Mouse (Mus musculus) right cerebral cortex, adult 18-20 months (tissue): ENCODE results near the gene Adra1d.
A peak's percentile ranks its signal among the peaks of the same experiment; 100 is the strongest.

Experiments
- DNase-seq: peaks from one replicate; pipeline ENCODE4 v3.0.0; 2022; ENCODE audit warnings: mixed read lengths

Gene Adra1d

DNA sequence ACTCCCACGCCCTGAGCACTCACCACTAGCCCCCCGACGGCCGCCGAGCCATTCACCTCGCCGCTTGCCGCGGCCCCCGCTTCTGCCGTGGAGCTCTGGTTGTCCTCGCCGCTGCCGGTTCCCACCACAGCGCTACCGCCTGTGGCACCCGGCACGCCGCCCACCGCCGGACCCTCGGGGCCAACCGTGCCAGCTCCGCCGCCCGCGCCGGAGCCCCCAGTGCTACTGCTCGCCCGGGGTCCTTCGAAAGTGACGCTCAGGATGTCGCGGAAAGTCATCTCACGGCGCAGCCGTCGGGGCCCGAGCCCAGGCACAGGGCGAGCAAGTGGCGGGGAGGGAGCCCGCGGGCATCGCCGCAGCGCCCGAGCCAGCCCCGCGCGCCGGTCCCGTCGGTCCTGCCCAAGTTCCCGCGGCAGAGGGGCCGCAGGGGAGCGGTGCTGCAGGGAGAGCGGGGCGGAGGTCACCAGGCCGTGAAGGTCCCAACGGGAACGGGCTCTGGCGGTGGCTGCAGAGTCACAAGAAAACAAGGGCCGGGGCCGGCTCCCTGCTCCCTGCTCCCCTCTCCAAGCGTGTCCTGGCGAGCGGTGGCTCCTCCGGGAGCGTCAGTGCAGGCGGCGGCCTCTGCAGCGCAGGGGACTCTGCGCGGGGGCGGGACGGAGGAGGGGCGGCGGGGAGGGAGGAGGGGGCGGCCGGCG, at the start of gene Adra1d:
TSS of gene Adra1d (minus strand) at position 393 of the 695 bp plus-strand sequence.
- no peak for DNase-seq

DNA sequence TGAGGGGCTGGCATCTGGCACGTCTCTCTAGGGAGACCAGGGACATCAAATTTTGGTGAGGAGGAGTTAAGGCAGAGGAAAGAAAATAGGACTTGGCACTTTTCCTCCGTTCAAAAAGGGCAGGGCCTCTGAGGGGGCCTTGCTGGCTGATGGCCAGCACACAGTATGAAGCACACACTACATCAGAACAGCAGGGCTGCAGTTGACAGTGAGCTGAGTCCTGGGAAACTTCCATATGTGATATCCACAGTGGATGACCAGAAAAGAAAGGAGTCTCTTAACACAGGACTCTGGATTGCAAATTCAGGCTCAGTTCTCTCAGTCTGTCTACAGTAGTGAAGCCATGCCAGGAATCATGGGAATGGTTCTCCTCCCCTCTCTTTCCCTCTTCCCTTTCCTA, 39.8 kb upstream of the Adra1d start:
- no peak for DNase-seq

DNA sequence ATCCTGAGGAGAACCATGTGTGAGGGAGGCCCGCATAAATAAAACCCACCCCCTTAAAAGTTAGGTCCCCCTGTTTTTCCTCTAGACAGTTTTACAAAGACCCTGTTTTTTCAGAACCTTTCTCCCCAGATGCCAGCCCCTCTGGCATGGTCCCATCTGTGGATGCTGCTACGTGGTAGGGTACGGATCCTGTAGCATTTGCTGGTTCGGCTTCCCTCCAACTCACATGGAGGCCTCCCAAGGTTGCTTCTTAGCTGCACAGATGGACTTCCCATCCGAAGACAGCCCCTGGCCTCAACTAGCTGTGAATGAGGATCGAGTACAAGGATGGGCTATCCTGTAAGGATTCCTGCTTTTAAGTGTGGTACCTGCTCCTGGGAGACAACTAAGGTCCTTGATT, 32.8 kb upstream of the Adra1d start:
- DNase-seq: no peak

DNA sequence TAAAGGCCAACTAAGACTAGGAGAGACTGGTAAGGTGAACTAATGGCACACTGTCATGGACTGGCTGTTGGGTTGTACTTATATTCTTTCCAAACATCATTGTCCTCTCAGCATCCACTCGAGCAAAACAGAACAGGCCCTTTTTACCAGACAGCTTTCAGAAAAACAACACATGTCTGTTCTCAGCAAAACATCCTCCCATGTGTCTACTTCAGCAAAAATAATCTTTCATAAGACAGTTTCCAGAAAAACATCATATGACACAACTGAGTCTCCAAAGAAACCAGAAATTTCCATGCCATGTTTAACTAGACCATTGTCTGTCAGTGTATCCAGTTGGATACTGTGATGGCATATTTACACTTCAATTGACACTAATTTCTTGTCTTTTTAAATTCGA, 25.4 kb upstream of the Adra1d start:
- DNase-seq: no peak

DNA sequence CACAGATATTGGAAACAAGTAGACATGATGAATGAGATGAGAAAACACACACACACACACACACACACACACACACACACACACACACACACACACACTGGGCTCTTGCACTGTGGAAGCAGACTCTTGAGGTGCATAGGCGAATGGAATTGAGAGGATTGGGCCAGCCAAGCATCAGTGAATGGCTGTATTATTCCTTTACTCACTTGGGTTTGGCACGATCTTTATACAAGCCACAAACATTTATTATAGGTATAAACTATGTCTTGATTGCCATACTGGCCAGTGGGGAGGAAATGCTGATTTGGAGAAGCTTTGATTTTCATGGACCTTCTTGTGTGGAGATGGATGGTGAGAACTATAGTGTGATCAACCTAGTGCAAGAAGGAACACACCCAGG, 19.4 kb upstream of the Adra1d start:
- no peak for DNase-seq

DNA sequence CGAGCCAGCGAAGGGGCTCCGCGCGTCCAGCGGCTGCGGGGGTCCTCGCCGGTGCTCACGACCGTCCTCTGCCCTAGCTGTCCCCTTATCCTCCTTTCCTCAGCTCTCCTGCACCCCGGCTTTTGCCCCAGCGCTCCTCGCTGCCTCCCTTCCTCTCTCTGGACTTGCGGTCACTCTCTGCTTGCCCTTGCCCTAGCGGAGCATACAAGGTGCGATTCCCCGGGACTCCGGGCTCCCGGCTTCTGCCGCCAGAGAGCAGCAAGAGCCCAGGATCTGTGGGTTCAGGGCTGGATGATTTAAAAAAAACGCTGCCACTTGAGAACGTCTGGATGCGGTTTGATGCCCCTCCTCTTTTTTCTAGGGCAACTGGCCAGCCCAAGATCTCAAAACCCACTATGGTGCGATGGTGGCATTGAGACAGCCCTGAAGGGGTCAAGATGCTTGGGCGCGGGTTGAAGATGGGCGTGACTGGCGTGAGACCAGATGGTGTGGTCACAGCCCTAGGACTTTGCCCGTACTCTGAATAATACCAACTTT, 571 bp upstream of the Adra1d start:
- DNase-seq: peak; percentile 77

- DNase-seq: no peak
Observed at GRCm38 (mm10) chr2:131561344-131561870, 676 bp downstream of the Adra1d start.

- DNase-seq: no peak
Observed at GRCm38 (mm10) chr2:131560205-131560919, 1.7 kb downstream of the Adra1d start.

DNA sequence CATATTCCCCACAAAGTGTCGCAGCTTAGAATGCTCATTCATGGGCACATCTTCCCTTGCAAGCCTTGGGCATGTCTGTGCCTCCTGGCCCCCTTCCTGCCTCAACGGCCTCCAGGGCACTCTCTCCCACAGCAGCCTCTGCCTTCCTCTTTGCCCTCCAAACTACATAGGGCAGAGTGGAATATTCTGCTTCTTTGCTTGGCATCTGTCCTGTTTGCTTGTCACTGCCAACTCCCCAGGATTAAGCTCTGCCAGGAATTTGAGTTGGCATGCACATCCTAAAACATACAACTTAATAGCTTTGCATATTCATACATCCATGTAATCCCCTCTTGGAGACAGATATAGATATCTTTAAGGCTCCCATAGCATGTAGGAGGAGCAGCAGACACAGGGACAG, 4.2 kb downstream of the Adra1d start:
- DNase-seq: no peak

DNA sequence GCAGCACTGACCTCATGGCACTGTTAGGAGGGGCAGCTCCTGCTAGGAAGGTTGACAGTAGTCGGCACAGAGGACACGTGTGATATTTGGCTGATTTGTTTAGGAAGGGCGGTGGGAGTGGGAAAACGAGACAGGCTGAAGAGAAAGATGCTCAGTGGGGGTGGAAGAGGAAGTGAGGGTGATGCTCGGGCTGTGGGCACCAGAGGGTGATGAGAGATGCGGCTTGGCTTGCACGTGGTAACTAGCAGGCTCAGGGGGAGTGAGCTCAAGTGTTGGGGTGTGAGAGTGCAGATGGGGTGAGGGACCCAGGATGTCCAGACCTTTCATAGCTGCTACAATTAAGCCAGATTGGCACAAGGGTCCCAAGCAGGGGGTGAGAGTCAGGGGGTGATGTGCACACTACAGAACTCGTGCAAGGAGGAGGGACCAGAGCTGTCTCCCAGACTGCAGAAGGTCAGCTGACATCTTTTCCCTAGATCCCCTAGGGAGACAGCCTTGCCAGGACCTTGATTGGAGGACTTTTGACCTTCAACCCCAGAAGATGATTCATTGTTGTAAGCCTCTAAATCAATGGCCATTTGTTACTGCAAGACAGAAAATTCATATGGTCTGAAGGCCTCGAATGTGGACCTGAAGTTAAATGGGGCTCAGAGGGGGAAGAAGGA, 9.2 kb downstream of the Adra1d start:
- no peak for DNase-seq

GRCm38 (mm10) chr2:131551701-131552620, 10.1 kb downstream of the Adra1d start:
- DNase-seq: no peak

DNA sequence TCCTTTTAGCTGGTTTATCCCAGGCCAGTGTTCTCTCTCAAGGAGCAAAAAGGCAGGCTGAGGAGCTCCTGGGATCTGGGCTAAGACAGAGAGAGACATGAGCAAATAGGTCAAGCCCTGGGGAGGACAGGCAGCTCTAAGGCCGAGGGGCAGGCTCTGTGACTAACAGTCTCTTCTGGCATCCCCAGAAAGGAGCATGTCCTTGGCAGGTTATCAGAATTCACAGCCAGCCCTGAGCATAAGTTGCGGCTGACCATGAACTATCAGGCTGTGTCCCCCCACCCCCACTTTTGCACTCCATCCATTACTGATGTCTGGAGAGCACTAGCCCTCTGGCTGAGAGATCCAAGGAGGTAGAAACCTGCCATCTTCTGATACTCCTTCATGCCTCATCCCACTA, 11.2 kb downstream of the Adra1d start:
- DNase-seq: no peak

DNA sequence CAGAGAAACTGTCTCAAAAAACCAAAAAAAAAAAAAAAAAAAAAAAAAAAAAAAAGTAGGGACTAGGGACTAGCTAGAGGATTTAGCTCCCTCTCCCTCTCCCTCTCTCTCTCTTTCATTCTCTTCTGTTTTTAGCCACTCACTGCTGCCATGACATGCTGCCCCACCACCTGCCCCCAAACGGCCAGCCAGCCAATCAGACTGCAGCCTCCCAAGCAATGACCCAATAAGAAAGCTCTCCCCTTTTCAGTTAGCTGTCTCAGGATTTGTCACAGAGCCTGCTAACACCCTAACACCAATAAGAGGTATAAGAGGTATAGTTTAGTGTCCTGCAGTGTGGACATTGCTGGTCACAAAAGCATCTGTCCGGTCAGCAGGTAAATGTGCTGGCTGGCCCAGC, 11.6 kb downstream of the Adra1d start:
- no peak for DNase-seq

DNA sequence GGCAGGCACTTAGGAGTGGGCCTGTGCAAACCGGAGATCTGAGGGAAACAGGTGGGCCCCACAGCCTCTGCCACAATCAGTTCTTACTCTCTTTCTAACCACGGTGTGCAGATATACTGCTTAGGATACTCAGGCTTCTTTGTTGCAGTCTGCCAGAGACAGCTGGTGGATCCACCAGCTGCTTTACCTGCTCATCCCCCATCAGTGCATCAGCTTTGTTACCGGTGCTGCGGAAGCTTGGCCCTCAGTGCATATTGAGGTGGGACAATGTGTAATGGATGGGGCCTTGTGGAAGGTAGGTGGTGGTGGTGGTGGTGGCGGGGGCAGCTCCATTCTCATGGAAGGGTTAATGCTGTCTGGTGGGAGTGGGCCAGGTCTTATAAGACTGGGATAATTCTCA, 13.0 kb downstream of the Adra1d start:
- DNase-seq: no peak

DNA sequence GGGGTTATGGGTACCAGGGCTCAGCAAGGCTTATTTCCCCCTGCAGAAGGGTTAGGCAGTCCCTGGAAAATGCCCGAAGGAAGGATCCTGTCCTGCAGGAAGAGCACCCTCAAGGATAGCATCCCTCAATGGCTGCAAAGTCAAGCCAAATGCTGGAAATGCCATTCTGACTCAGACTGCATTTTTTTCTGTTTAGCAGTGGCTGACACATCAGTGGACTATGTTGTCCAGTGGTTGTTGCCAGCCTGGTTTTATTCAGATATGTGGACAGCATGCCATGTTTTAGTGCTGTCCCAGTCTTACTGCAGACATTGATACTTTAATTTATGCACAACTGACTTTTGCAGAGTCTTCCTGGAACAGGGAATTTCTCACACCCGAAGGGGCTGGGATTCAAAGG, 13.8 kb downstream of the Adra1d start:
- DNase-seq: no peak

DNA sequence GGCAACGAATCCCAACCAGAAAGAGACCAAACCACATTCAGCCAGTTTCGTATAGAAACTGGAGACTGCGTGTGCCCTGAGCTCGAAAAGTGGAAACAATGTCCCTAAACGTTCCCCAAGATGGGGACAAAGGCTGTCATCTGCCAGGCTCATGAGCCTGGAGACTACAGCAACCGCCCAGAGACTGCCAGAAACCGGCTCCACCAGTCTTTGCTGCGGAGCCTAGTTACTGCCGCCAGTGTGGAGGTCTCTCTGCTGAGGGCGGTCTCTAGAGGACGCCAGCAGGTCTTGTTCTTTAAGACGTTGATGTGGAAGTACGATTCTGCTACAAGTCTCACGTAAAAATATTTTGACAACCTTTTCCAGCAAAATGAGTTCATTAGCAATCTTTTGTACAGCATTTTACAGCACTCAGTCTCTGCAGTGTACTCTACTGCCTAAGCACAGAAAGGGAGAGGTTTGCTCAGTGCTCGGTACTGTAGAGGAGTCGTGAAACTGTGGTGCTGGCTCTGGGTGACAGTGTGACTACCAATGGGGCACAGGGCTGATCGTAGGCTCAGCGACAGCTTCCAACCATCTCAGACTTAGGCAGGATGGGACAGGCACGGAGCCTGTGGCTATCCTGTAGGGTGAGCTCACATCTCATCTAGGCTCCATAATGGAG, 15.2 kb downstream of the Adra1d start:
- DNase-seq: no peak

DNA sequence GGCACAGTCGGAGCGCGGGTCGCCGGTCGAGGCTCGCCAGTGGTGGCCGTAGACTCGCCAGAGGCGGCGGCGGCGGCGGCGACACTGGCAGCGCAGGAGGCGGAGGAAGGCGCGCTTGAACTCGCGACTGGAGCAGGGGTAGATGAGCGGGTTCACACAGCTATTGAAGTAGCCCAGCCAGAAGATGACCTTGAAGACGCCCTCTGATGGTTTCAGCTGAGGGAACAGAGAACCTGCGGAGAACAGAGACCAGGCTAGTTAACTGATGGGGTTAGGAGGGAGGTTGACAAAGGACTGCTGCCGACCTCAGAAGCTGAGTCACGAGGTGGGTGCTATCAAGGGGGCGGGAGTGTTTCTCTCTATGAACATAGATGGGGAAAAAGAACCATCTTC, 15.8 kb downstream of the Adra1d start:
- no peak for DNase-seq

DNA sequence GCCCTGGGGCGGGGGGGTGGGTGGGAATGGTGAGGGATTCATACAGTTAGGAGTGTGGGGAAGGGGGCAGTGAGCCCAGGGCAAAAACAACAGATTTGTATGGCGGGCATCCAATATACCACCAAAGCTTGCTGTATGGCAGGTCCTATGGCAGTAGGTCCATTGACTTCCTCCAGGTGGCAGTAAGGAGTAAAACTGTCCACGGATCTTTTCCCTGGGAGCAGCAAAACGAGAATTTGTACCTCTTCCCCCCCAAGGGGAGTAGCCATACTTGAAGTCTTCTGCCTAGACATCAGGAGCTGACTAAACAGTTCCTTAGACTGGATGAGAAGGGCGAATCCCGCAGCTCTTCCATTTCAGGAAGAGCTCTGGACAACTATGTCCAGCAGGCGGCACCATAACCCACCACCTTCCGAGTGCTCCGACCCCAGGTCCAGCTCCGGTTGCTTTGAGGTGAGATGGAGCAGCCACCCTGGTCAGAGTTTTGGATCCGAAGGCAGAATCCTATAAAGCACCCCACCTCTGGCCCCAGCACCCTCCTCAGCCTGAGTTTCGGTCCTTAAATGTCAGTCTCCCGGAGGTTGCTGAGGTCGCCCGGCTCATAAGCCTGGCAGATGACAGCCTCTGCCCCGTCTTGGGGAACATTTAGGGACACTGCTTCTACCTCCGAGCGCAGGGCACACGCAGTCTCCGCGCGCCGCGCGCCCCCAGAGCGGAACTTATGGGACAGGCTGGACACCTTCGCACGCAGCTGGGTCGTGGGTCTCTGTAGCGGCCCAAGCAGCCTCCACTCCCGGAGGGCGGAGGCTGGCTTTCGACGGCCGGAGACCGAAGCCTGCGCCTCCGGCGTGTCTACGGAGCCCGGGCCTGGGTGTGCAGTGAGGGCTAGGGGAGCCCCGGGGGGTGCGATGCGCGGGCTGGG, 16.4 kb downstream of the Adra1d start:
- DNase-seq: peak; percentile 54

DNA sequence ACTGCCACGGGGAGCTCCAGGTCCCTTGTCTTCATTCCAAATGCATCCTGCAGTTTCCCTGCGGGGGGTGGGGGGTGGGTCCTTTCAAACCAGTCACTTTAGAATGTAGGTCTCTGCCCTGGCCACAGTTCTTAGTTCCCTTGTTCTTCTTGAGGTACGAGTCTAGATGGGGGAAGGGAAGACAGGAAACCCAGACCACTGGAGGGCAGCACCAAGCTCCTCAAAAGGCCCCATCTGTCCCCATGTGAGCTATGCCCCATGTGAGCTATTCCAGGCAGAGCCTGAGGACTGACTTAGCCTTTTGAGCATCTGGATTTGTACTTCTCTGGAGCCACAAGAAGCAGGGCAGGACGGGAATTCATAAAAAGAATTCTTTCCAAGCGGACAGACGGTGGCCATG, 19.6 kb downstream of the Adra1d start:
- DNase-seq: no peak

DNA sequence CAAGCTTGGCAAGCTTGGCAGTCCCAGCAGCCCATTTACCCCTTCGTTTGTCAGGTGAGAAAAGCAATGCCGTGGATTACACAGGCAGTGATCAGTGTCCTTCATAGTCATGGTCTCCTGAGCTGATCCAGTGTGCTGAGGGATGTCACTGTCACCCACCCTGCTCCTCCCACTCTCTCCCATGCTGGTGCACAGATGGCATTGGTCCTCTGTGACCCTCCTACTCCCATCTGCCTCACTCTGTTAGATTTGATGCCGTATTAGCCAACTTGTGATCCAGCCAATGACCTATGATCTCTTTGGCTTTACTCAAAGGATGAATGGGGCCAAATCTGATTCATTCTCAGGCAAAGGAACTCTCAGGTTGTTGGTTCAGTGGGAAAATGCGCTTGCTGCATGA, 20.4 kb downstream of the Adra1d start:
- no peak for DNase-seq

GRCm38 (mm10) chr2:131539780-131540179, 22.3 kb downstream of the Adra1d start:
- DNase-seq: peak; percentile 33
